Mouse (Mus musculus): ENCODE data around the gene Olfr378.

Gene Olfr378

GRCm38 (mm10) chr11:73428377-73428776, at the start of gene Olfr378:
Olfr378 (minus strand) TSS chr11:73428477.
- no peak for DNase-seq (ENCODE audit: low read depth, low spot score)

GRCm38 (mm10) chr11:73457408-73457807, 29.1 kb upstream of the Olfr378 start, which contains the start of gene Olfr380:
Olfr380 (minus strand) TSS chr11:73457508.
- no peak for DNase-seq (ENCODE audit: low read depth, low spot score)

- no peak for DNase-seq (ENCODE audit: low read depth, low spot score)
These were observed 28.8 kb downstream of the Olfr378 start, which contains the start of gene Olfr1 for GRCm38 (mm10) chr11:73399514-73399913. Olfr1 (minus strand) TSS chr11:73399614.

- DNase-seq (ENCODE audit: low read depth, low spot score) = peak; percentile 22
These were observed 32.9 kb downstream of the Olfr378 start for GRCm38 (mm10) chr11:73395374-73395773.
